Mouse (Mus musculus) liver, embryonic 15.5 days (tissue): ENCODE data around the gene Stk11ip. TPM values are rescaled to one million over a fixed set of nuclear protein-coding genes. Genes with fewer than 3 reads are reported as not detected.

Experiments
- ATAC-seq: fragments of 200-750 bp; cut with Nextera tagmentation; 2 replicates; pipeline ENCODE4 v1.8.0; 2017; ENCODE audit warnings: moderate number of reproducible peaks, mild to moderate bottlenecking, moderate library complexity; ENCODE audit not compliant: insufficient read depth
- H3K27ac ChIP-seq: fragments of 300-500 bp; sonication (generic); replicated peaks from 2 replicates; pipeline ENCODE4 v1.5.1; 2015; ENCODE audit warnings: mild to moderate bottlenecking, inconsistent platforms
- H3K27me3 ChIP-seq: fragments of 300-500 bp; sonication (generic); 2 replicates; pipeline ENCODE4 v1.6.1; 2015; ENCODE audit warnings: mild to moderate bottlenecking, inconsistent platforms
- H3K36me3 ChIP-seq: fragments of 300-500 bp; sonication (generic); replicated peaks from 2 replicates; pipeline ENCODE4 v1.6.1; 2015; ENCODE audit warnings: moderate library complexity, mild to moderate bottlenecking, inconsistent platforms
- H3K4me1 ChIP-seq: fragments of 300-500 bp; sonication (generic); replicated peaks from 2 replicates; pipeline ENCODE4 v1.6.1; 2015; ENCODE audit warnings: inconsistent platforms
- H3K4me2 ChIP-seq: fragments of 300-500 bp; sonication (generic); 2 replicates; pipeline ENCODE4 v1.6.1; 2015; ENCODE audit warnings: moderate library complexity, mild to moderate bottlenecking, inconsistent platforms
- H3K4me3 ChIP-seq: fragments of 300-500 bp; sonication (generic); replicated peaks from 2 replicates; pipeline ENCODE4 v1.5.1; 2015; ENCODE audit warnings: mild to moderate bottlenecking, inconsistent platforms
- H3K9ac ChIP-seq: fragments of 300-500 bp; sonication (generic); 2 replicates; pipeline ENCODE4 v1.6.1; 2015; ENCODE audit warnings: moderate library complexity, mild to moderate bottlenecking, inconsistent platforms
- H3K9me3 ChIP-seq: fragments of 300-500 bp; sonication (generic); replicated peaks from 2 replicates; pipeline ENCODE4 v1.6.1; 2016; ENCODE audit warnings: inconsistent platforms
- WGBS: fragments of 180-500 bp; shearing (Covaris S2); methylation state at CpG from one replicate; pipeline ENCODE4 v1.1.7; 2015; ENCODE audit warnings: mixed read lengths; ENCODE audit not compliant: insufficient replicate concordance; 5-methylcytosine and 5-hydroxymethylcytosine counted together
- polyA plus RNA-seq: library from polyadenylated mRNA; unstranded; fragments of >200 nt; fragmentation: Nextera tagmentation; extraction: Ambion mirVana; gene quantifications from 2 replicates; pipeline ENCODE4 v1.2.1, GENCODE M21; 2015

Gene Stk11ip
- polyA plus RNA-seq, 1 experiment from 2014 or later, result 5.1 TPM

DNA sequence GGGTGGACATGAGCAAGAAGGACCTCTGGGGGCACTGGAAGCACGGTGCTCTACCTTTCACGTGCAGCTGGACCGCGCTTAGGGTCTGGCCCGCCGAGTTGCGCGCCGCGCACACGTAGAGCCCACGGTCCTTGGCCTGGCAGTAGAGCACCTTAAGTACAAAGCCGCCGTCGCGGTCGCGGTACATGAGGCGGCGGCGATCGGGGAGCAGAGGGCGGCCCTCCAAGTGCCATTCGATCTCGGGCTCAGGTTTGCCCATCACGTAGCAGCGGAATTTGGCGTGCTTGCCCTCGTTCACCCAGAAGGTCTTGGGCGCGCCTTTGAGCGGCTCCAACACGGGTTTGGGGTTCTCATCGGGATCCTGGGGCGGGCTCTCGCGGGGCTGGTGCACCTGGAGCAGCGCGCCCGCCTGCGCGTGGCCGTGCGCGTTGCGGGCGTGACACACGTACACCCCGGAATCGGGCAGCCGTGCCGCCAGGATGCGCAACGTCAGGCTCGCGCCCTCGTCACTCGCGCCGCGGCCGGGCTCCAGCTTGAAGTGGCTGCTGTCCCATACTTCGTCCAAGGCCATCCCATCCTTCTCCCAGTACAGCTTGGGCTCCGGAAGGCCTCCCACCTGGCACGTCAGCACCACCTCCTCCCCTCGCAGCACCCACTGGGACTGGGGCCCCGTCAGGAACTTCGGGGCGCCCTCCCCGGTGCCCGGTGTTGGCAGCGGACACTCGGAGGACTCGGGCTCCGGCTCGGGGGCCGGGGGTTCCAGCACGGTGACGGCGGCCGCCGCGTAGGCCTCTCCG lies 16.0 kb upstream of the Stk11ip start:
- Histone ChIP-seq H3K9me3 (no peaks in the 10 kb centered on the region), H3K27me3 (peaks cover 68% of the 10 kb centered on the region), H3K4me1 (0 out of 2 replicates have a peak, but pooled peaks cover 6% of the 10 kb centered on the region), H3K27ac (peak overlapping the region; percentile 33; the same call in 1 of the 2 replicates), H3K36me3 (no peaks in the 10 kb centered on the region), H3K4me3 (peak overlapping the region; percentile 58), H3K9ac (peak overlapping the region; percentile 47; the same call in 1 of the 2 replicates), H3K4me2 (peak overlapping the region; percentile 63)
- 0 out of 2 replicates have a peak, but pooled peaks have one; percentile 7 for ATAC-seq
- WGBS, result under 1% methylated on average over 83 of the region's 84 CpGs

DNA sequence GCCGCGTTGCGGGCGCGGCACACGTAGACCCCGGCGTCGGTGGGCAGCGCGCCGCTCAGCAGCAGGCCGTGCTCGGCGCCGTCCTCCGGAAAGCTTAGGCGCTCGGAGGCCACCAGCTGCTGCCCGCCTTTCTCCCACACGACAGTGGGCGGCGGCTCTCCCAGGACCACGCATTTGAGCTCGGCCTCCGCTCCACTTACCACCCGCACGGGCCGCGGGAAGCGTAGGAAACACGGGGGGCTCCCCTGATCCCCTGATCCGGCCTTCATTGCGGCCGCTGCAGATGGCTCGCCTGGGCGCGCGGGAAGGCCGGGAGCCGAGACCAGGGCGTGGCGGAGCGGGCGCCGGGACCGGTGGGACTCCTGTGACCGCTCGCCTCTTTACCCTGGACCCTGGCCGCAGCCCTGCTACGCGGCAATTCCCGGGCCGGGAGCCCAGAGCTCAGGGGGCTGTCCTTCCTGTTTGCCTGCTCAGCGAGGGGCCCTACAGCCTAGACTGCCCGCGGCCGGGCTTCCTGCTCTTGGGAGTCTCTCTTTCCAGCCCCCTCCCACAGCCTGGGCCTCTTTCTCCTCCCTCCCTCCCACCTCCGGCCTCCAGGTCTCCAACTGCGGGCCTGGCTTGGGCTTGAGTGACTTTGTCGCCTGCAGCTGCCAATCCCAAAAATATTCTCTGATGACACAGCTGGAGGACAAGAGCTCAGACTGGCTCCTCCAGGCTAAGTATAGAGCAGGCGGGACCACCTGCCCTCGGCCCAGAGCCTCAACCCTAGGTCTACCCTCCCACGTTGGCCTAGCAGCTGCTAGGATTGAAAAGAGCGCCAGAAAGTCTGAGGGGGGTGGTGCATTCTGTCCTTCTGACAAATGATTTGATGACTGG lies 15.1 kb upstream of the Stk11ip start, which contains the start of gene Obsl1:
Gene Obsl1 (minus strand): TSS at position 497 of the 876 bp plus-strand sequence.
- peak; percentile 69 for ATAC-seq
- 2% methylated on average over 64 of the region's 65 CpGs for WGBS
- H3K27me3 ChIP-seq, result peaks cover 68% of the 10 kb centered on the region
- H3K9ac ChIP-seq, result peak within 1 kb of the TSS; percentile 47
- H3K4me1 ChIP-seq, result 0 out of 2 replicates have a peak, but pooled peaks cover 10% of the 10 kb centered on the region
- peak within 1 kb of the TSS; percentile 63 for H3K4me2 ChIP-seq
- peak within 1 kb of the TSS; percentile 33; the same call in 1 of the 2 replicates for H3K27ac ChIP-seq
- H3K4me3 ChIP-seq, result peak within 1 kb of the TSS; percentile 58
- H3K9me3 ChIP-seq, result no peaks in the 10 kb centered on the region
- no peaks in the 10 kb centered on the region for H3K36me3 ChIP-seq

DNA sequence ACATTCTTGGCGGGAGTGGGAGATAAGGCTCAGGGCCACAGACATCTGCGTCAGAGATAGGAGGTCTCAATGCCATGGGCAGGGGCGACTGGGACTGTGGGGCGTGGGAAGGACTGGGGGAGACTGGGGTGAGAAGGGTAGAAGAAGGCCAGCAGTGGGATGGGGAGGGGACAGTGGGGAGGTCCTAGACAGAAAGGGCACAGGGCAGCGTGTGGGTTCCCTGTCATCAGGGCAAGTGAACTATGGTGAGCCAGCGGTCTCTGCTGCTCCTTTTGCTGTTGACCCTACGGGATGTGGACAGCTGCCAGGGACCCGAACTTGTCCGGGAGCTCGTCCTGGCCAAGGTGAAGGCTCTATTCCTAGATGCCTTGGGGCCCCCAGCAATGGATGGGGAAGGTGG lies 14.3 kb upstream of the Stk11ip start, which contains the start of gene Inha:
Gene Inha (plus strand): TSS at position 72 of the 400 bp plus-strand sequence.
- 42% methylated on average over 10 of the region's 10 CpGs for WGBS

DNA sequence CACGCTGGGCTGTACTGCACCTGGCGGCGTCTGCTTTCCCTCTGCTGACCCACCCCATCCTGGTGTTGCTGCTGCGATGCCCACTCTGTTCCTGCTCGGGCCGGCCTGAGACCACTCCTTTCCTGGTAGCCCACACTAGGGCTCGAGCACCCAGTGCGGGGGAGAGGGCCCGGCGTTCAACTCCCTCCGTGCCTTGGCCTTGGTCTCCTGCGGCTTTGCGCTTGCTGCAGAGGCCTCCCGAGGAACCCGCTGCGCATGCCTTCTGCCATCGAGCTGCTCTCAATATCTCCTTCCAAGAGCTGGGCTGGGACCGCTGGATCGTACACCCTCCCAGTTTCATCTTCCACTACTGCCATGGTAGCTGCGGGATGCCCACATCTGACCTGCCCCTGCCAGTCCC lies 11.7 kb upstream of the Stk11ip start:
- ATAC-seq, result no peak
- H3K4me2 ChIP-seq, result no peak overlapping the region
- H3K9me3 ChIP-seq, result no peaks in the 10 kb centered on the region
- H3K4me3 ChIP-seq, result no peak overlapping the region
- H3K4me1 ChIP-seq, result 0 out of 2 replicates have a peak, but pooled peaks cover 17% of the 10 kb centered on the region
- peaks cover 55% of the 10 kb centered on the region for H3K27me3 ChIP-seq
- WGBS, result 61% methylated on average over 20 of the region's 20 CpGs
- no peaks in the 10 kb centered on the region for H3K36me3 ChIP-seq
- H3K9ac ChIP-seq, result no peak overlapping the region
- no peak overlapping the region for H3K27ac ChIP-seq

More for the DNA sequence above, 14.3 kb upstream of the Stk11ip start, which contains the start of gene Inha:
- Histone ChIP-seq H3K4me1 (0 out of 2 replicates have a peak, but pooled peaks cover 17% of the 10 kb centered on the region), H3K9me3 (no peaks in the 10 kb centered on the region), H3K4me2 (peak within 1 kb of the TSS; percentile 63), H3K9ac (peak within 1 kb of the TSS; percentile 47), H3K27ac (peak within 1 kb of the TSS; percentile 33; the same call in 1 of the 2 replicates), H3K27me3 (peaks cover 68% of the 10 kb centered on the region), H3K36me3 (no peaks in the 10 kb centered on the region), H3K4me3 (peak within 1 kb of the TSS; percentile 58)
- ATAC-seq, result no peak

DNA sequence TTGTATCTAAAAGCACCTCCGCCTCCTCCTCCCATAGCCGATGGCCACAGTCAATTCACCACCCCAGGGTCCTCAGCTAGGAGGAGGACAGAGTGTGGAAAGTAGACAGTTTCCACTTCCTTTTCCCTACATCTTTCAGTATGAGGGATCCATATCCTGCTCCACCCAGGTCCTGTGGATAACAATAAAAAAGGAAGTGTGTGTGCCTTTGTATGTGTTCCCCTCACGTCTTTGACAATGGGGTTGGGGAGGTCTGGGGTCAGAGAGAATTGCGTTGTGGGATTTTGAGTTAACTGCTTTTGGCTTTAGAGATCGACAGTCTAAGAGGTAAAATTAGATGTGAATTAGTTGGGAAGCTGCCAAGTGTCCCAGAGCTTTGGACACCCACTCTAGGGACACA lies 11.2 kb upstream of the Stk11ip start:
- no peak for ATAC-seq
- 36% methylated on average over 5 of the region's 5 CpGs for WGBS
- Histone ChIP-seq H3K27me3 (peaks cover 49% of the 10 kb centered on the region), H3K4me2 (no peak overlapping the region), H3K4me3 (no peak overlapping the region), H3K9me3 (no peaks in the 10 kb centered on the region), H3K4me1 (0 out of 2 replicates have a peak, but pooled peaks cover 16% of the 10 kb centered on the region), H3K27ac (no peak overlapping the region), H3K36me3 (no peaks in the 10 kb centered on the region), H3K9ac (no peak overlapping the region)

GRCm38 (mm10) chr1:75511437-75512210 lies 9.7 kb upstream of the Stk11ip start:
- no peak for ATAC-seq
- Histone ChIP-seq H3K9ac (no peak overlapping the region), H3K27me3 (peaks cover 34% of the 10 kb centered on the region), H3K4me1 (0 out of 2 replicates have a peak, but pooled peaks cover 11% of the 10 kb centered on the region), H3K27ac (no peak overlapping the region), H3K4me3 (no peak overlapping the region), H3K9me3 (no peaks in the 10 kb centered on the region), H3K36me3 (no peaks in the 10 kb centered on the region), H3K4me2 (no peak overlapping the region)
- WGBS, result 54% methylated on average over 4 of the region's 4 CpGs

DNA sequence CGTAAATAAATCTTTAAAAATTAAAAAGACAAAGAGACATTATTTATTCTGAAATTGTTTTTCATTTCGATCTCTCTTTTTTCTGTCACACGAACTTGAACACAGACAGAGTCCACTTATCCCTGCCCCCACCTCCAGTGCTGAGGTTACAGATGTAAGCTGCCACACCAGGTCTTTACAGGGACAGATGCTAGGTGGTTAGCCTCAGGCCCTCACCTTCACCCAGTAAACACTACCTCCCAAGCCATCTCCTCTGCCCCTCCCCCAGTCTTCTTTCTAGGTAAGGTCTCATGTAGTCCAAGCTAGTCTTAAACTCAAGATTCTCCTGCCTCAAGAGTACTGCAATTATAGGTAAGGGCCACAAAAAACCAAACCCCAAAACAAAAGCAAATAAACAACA lies 8.8 kb upstream of the Stk11ip start:
- no peak for ATAC-seq
- Histone ChIP-seq H3K27ac (no peak overlapping the region), H3K27me3 (peaks cover 25% of the 10 kb centered on the region), H3K4me2 (no peak overlapping the region), H3K36me3 (no peaks in the 10 kb centered on the region), H3K9ac (no peak overlapping the region), H3K9me3 (no peaks in the 10 kb centered on the region), H3K4me1 (0 out of 2 replicates have a peak, but pooled peaks cover 11% of the 10 kb centered on the region), H3K4me3 (no peak overlapping the region)
- 52% methylated on average over 3 of the region's 3 CpGs for WGBS

GRCm38 (mm10) chr1:75516703-75517380 lies 4.5 kb upstream of the Stk11ip start:
- no peak overlapping the region for H3K9ac ChIP-seq
- H3K4me3 ChIP-seq, result no peak overlapping the region
- H3K9me3 ChIP-seq, result no peaks in the 10 kb centered on the region
- H3K36me3 ChIP-seq, result no peaks in the 10 kb centered on the region
- no peak overlapping the region for H3K27ac ChIP-seq
- WGBS, result 55% methylated on average over 15 of the region's 15 CpGs
- no peaks in the 10 kb centered on the region for H3K27me3 ChIP-seq
- no peak for ATAC-seq
- peaks cover 8% of the 10 kb centered on the region for H3K4me1 ChIP-seq
- no peak overlapping the region for H3K4me2 ChIP-seq

GRCm38 (mm10) chr1:75517984-75518383 lies 3.3 kb upstream of the Stk11ip start:
- Histone ChIP-seq H3K4me3 (no peak overlapping the region), H3K9ac (no peak overlapping the region), H3K36me3 (no peaks in the 10 kb centered on the region), H3K4me1 (peaks cover 17% of the 10 kb centered on the region), H3K4me2 (no peak overlapping the region), H3K9me3 (no peaks in the 10 kb centered on the region), H3K27ac (no peak overlapping the region), H3K27me3 (no peaks in the 10 kb centered on the region)
- ATAC-seq, result no peak
- 55% methylated on average over 4 of the region's 4 CpGs for WGBS

GRCm38 (mm10) chr1:75518427-75518826 lies 2.9 kb upstream of the Stk11ip start:
- H3K36me3 ChIP-seq, result no peaks in the 10 kb centered on the region
- H3K27me3 ChIP-seq, result no peaks in the 10 kb centered on the region
- peaks cover 17% of the 10 kb centered on the region for H3K4me1 ChIP-seq
- no peak overlapping the region for H3K9ac ChIP-seq
- H3K9me3 ChIP-seq, result no peaks in the 10 kb centered on the region
- 70% methylated on average over 4 of the region's 4 CpGs for WGBS
- H3K27ac ChIP-seq, result no peak overlapping the region
- ATAC-seq, result no peak
- no peak overlapping the region for H3K4me3 ChIP-seq
- H3K4me2 ChIP-seq, result no peak overlapping the region
